Mouse (Mus musculus): ENCODE data around the gene Thsd4. TPM values are rescaled to one million over a fixed set of nuclear protein-coding genes. Genes with fewer than 3 reads are reported as not detected.
A peak's percentile ranks its signal among the peaks of the same experiment; 100 is the strongest.

Gene Thsd4
- polyA plus RNA-seq, 1 experiment: 5.9 TPM

- 56% methylated on average over 5 of the region's 5 CpGs for WGBS
- DNase-seq: no peak
Observed at GRCm38 (mm10) chr9:60307469-60307868, 214.4 kb downstream of the Thsd4 start.

DNA sequence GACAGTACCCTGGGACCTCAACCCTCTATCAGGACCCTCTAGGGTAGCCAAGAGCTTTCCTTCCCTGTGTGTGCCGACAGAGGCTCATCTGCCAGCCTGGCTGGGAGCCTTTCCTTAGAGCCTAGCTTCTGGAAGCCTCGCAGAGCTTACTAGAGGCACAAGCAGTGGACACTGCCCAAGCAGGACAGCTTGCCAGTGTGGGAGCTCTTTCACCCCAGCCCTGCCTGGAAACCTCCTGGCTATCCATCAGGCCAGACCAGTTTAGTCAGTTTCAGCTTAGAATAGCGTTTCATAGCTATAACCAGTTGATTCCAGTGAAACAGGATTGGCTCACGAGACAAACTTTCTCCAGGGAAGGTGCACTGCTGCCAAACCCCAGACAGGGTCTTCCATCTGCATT lies 215.6 kb downstream of the Thsd4 start:
- WGBS: 64% methylated on average over 4 of the region's 4 CpGs
- Histone ChIP-seq H3K27ac (ENCODE audit: insufficient read depth, low read depth, low read length) (peak overlapping the region; percentile 78), H3K27me3 (replicated peaks; ENCODE audit: control insufficient read depth, insufficient read depth, low read length) (no peaks in the 10 kb centered on the region), H3K4me3 (ENCODE audit: insufficient read depth, low read depth, low read length) (no peak overlapping the region), H3K36me3 (ENCODE audit: control insufficient read depth, insufficient read depth, low read length) (no peaks in the 10 kb centered on the region), H3K4me1 (ENCODE audit: control insufficient read depth, insufficient read depth, low read length) (peaks cover 16% of the 10 kb centered on the region; the same call in 1 of the 2 replicates)
- peak; percentile 69 for DNase-seq
- TF ChIP-seq POLR2A (IDR thresholded peaks at IDR 0.05; ENCODE audit: low read depth, low read length): no peak
- TF ChIP-seq CTCF (conservative IDR thresholded peaks at IDR 0.05; ENCODE audit: insufficient read depth, insufficient read length, low read depth, low read length): no peak

More at GRCm38 (mm10) chr9:60307469-60307868, 214.4 kb downstream of the Thsd4 start:
- H3K36me3 ChIP-seq (ENCODE audit: control insufficient read depth, insufficient read depth, low read length): no peaks in the 10 kb centered on the region
- H3K4me3 ChIP-seq (ENCODE audit: insufficient read depth, low read depth, low read length): no peak overlapping the region
- TF ChIP-seq POLR2A (IDR thresholded peaks at IDR 0.05; ENCODE audit: low read depth, low read length) (no peak), CTCF (conservative IDR thresholded peaks at IDR 0.05; ENCODE audit: insufficient read depth, insufficient read length, low read depth, low read length) (no peak)
- no peak overlapping the region for H3K27ac ChIP-seq (ENCODE audit: insufficient read depth, low read depth, low read length)
- no peaks in the 10 kb centered on the region for H3K27me3 ChIP-seq (replicated peaks; ENCODE audit: control insufficient read depth, insufficient read depth, low read length)
- H3K4me1 ChIP-seq (ENCODE audit: control insufficient read depth, insufficient read depth, low read length): peaks cover 24% of the 10 kb centered on the region; the same call in 1 of the 2 replicates

GRCm38 (mm10) chr9:60305204-60305840 lies 216.5 kb downstream of the Thsd4 start:
- peaks cover 10% of the 10 kb centered on the region; the same call in 1 of the 2 replicates for H3K4me1 ChIP-seq (ENCODE audit: control insufficient read depth, insufficient read depth, low read length)
- 88% methylated on average over 2 of the region's 2 CpGs for WGBS
- no peak for DNase-seq
- no peak overlapping the region for H3K4me3 ChIP-seq (ENCODE audit: insufficient read depth, low read depth, low read length)
- H3K27ac ChIP-seq (ENCODE audit: insufficient read depth, low read depth, low read length): peak overlapping the region; percentile 37; the same call in 1 of the 2 replicates
- no peaks in the 10 kb centered on the region for H3K27me3 ChIP-seq (replicated peaks; ENCODE audit: control insufficient read depth, insufficient read depth, low read length)
- no peak for TF ChIP-seq CTCF (conservative IDR thresholded peaks at IDR 0.05; ENCODE audit: insufficient read depth, insufficient read length, low read depth, low read length)
- TF ChIP-seq POLR2A (IDR thresholded peaks at IDR 0.05; ENCODE audit: low read depth, low read length): no peak
- H3K36me3 ChIP-seq (ENCODE audit: control insufficient read depth, insufficient read depth, low read length): no peaks in the 10 kb centered on the region

DNA sequence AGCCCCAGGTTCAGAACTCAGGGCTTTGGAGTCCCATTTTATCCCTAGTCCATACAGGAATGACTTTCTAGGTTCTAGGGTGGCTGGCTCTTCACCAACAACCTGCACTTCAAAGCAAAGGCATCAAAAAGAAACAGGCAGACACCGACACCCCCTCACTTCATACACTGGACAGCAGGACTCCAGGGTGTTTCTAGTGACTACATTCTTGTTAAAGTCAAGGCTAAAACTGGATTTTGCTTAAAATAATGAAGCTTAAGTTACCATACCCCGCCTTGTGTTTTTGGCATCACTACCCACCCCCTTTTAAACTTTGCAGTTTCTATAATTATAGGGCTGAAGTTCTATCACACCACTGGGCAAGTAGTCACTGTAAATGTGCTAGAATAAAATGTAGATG lies 225.6 kb downstream of the Thsd4 start:
- no peaks in the 10 kb centered on the region for H3K4me1 ChIP-seq (ENCODE audit: control insufficient read depth, insufficient read depth, low read length)
- 93% methylated on average over 2 of the region's 2 CpGs for WGBS
- H3K4me3 ChIP-seq (ENCODE audit: insufficient read depth, low read depth, low read length): no peak overlapping the region
- H3K27me3 ChIP-seq (replicated peaks; ENCODE audit: control insufficient read depth, insufficient read depth, low read length): no peaks in the 10 kb centered on the region
- TF ChIP-seq CTCF (conservative IDR thresholded peaks at IDR 0.05; ENCODE audit: insufficient read depth, insufficient read length, low read depth, low read length) (no peak), POLR2A (IDR thresholded peaks at IDR 0.05; ENCODE audit: low read depth, low read length) (no peak)
- no peak for DNase-seq
- H3K27ac ChIP-seq (ENCODE audit: insufficient read depth, low read depth, low read length): no peak overlapping the region
- no peaks in the 10 kb centered on the region for H3K36me3 ChIP-seq (ENCODE audit: control insufficient read depth, insufficient read depth, low read length)

DNA sequence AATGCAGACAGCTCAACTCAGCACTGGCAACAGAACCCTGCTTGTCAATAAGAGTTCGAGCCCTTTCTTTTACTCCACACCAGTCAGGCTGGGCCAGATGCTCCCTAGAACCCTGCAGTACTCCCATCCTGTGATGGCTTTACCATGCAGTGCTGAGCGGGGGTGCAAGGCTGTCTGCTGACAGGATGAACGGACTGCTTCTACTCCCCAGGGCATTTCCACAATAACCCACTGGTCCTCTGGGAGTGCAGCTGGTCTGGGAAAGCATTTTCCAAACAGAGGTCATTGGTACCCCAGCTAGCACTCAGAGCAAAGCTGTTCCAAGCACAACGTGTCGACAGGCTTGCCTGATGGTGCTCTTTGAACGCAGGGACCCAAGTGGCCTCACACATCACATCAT lies 226.6 kb downstream of the Thsd4 start:
- WGBS: 70% methylated on average over 6 of the region's 6 CpGs
- DNase-seq: no peak
- H3K4me3 ChIP-seq (ENCODE audit: insufficient read depth, low read depth, low read length): no peak overlapping the region
- TF ChIP-seq CTCF (conservative IDR thresholded peaks at IDR 0.05; ENCODE audit: insufficient read depth, insufficient read length, low read depth, low read length) (no peak), POLR2A (IDR thresholded peaks at IDR 0.05; ENCODE audit: low read depth, low read length) (no peak)
- no peaks in the 10 kb centered on the region for H3K27me3 ChIP-seq (replicated peaks; ENCODE audit: control insufficient read depth, insufficient read depth, low read length)
- no peak overlapping the region for H3K27ac ChIP-seq (ENCODE audit: insufficient read depth, low read depth, low read length)
- no peaks in the 10 kb centered on the region for H3K36me3 ChIP-seq (ENCODE audit: control insufficient read depth, insufficient read depth, low read length)
- H3K4me1 ChIP-seq (ENCODE audit: control insufficient read depth, insufficient read depth, low read length): no peaks in the 10 kb centered on the region

DNA sequence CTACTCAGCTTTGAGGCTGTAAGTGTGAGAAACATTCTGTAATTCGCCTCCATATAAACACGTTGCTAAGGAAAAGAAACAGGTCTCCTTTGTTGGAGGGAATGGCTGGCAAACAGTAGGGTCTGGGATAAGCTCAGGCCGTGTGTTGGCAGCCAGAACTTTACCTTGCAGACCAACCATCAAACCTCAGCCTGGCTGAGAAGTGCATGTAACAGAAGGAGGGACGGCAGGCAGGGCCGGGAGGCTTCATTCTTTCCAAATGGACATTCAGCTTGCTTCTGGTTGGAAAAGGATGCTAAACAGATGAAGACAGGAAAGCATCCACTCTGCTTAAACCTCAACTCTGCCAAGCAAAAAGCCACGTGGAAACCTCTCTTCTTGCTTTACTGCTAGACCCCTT lies 228.7 kb downstream of the Thsd4 start:
- Histone ChIP-seq H3K4me1 (ENCODE audit: control insufficient read depth, insufficient read depth, low read length) (no peaks in the 10 kb centered on the region), H3K27me3 (replicated peaks; ENCODE audit: control insufficient read depth, insufficient read depth, low read length) (no peaks in the 10 kb centered on the region), H3K4me3 (ENCODE audit: insufficient read depth, low read depth, low read length) (no peak overlapping the region), H3K36me3 (ENCODE audit: control insufficient read depth, insufficient read depth, low read length) (no peaks in the 10 kb centered on the region), H3K27ac (ENCODE audit: insufficient read depth, low read depth, low read length) (no peak overlapping the region)
- 91% methylated on average over 6 of the region's 6 CpGs for WGBS
- DNase-seq: no peak
- no peak for TF ChIP-seq CTCF (conservative IDR thresholded peaks at IDR 0.05; ENCODE audit: insufficient read depth, insufficient read length, low read depth, low read length)
- TF ChIP-seq POLR2A (IDR thresholded peaks at IDR 0.05; ENCODE audit: low read depth, low read length): no peak

GRCm38 (mm10) chr9:60290780-60291179 lies 231.1 kb downstream of the Thsd4 start:
- TF ChIP-seq POLR2A (IDR thresholded peaks at IDR 0.05; ENCODE audit: low read depth, low read length): no peak
- no peak for TF ChIP-seq CTCF (conservative IDR thresholded peaks at IDR 0.05; ENCODE audit: insufficient read depth, insufficient read length, low read depth, low read length)
- WGBS: 33% methylated on average over 8 of the region's 8 CpGs
- Histone ChIP-seq H3K27me3 (replicated peaks; ENCODE audit: control insufficient read depth, insufficient read depth, low read length) (no peaks in the 10 kb centered on the region), H3K36me3 (ENCODE audit: control insufficient read depth, insufficient read depth, low read length) (no peaks in the 10 kb centered on the region), H3K27ac (ENCODE audit: insufficient read depth, low read depth, low read length) (no peak overlapping the region), H3K4me1 (ENCODE audit: control insufficient read depth, insufficient read depth, low read length) (no peaks in the 10 kb centered on the region), H3K4me3 (ENCODE audit: insufficient read depth, low read depth, low read length) (no peak overlapping the region)
- peak; percentile 54 for DNase-seq
